Mouse (Mus musculus): ENCODE measurements around the gene Abcc10.

DNA sequence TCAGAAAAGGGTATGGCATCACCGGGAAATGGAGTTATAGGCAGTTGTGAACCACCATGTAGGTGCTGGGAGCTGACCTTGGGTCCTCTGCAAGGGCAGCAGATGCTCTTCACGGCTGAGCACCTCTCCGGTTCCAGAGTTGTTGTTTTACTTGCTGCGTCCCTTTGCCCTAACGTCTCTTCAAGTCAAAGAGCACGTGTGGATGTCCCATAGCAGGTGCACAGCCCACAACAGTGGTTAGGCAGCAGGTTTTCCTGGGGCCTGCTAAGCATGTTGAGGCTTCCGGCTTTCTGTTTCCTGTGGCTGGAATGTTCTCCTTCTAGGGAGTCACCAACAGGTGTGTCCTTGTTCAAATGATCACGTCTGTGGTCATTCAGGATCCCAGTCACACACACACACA, 44.2 kb downstream of the Abcc10 start:
- TF ChIP-seq CTCF (IDR thresholded peaks at IDR 0.05) = no peak
- no peak for TF ChIP-seq EP300 (IDR thresholded peaks at IDR 0.05)

All from lung, postnatal 0 days (tissue).